Mouse (Mus musculus) limb, embryonic 14.5 days (tissue): ENCODE data around the gene Prlr. TPM values are rescaled to one million over a fixed set of nuclear protein-coding genes. Genes with fewer than 3 reads are reported as not detected.

ENCODE experiments used
- ATAC-seq: fragments of 200-750 bp; cut with Nextera tagmentation; 2 replicates; pipeline ENCODE4 v1.8.0; 2017; ENCODE audit warnings: low read depth, moderate number of reproducible peaks, moderate TSS enrichment; ENCODE audit not compliant: low FRiP score
- DNase-seq: peaks from one replicate; pipeline ENCODE4 v3.0.0-alpha.2; 2015; ENCODE audit warnings: low spot score
- H3K27ac ChIP-seq: fragments of 300-500 bp; sonication (generic); replicated peaks from 2 replicates; pipeline ENCODE4 v1.5.1; 2014; ENCODE audit warnings: low read depth, mild to moderate bottlenecking, low read length, moderate library complexity, mixed read lengths
- H3K27me3 ChIP-seq: fragments of 300-500 bp; sonication (generic); 2 replicates; pipeline ENCODE4 v1.6.1; 2014; ENCODE audit warnings: low read length, mixed read lengths; ENCODE audit not compliant: control insufficient read depth, insufficient read depth
- H3K36me3 ChIP-seq: fragments of 300-500 bp; sonication (generic); 2 replicates; pipeline ENCODE4 v1.6.1; 2014; ENCODE audit warnings: mild to moderate bottlenecking, low read length, moderate library complexity, mixed read lengths; ENCODE audit not compliant: control insufficient read depth, insufficient read depth
- H3K4me1 ChIP-seq: fragments of 300-500 bp; sonication (generic); 2 replicates; pipeline ENCODE4 v1.6.1; 2014; ENCODE audit warnings: antibody characterized with exemption, low read length, mixed read lengths; ENCODE audit not compliant: control insufficient read depth, insufficient read depth
- H3K4me2 ChIP-seq: fragments of 300-500 bp; sonication (generic); replicated peaks from 2 replicates; pipeline ENCODE4 v1.6.1; 2014; ENCODE audit warnings: low read depth, mild to moderate bottlenecking, low read length, moderate library complexity; ENCODE audit not compliant: severe bottlenecking
- H3K4me3 ChIP-seq: fragments of 300-500 bp; sonication (generic); replicated peaks from 2 replicates; pipeline ENCODE4 v1.5.1; 2014; ENCODE audit warnings: low read length
- H3K9ac ChIP-seq: fragments of 300-500 bp; sonication (generic); 2 replicates; pipeline ENCODE4 v1.6.1; 2014; ENCODE audit warnings: mild to moderate bottlenecking, low read depth, low read length, moderate library complexity; ENCODE audit not compliant: severe bottlenecking
- H3K9me3 ChIP-seq: fragments of 300-500 bp; sonication (generic); 2 replicates; pipeline ENCODE4 v1.6.1; 2016; ENCODE audit warnings: low read length; ENCODE audit not compliant: control insufficient read depth
- POLR2A ChIP-seq: fragments of 200-500 bp; IDR thresholded peaks from 2 replicates; pipeline ENCODE4 v1.8.0; 2012; ENCODE audit warnings: inconsistent platforms, mild to moderate bottlenecking, moderate library complexity, borderline replicate concordance; ENCODE audit not compliant: insufficient read depth, insufficient read length; ENCODE audit errors: extremely low read depth
- WGBS: fragments of 180-500 bp; shearing (Covaris S2); extraction: QIAGEN DNeasy Blood & Tissue Kit; methylation state at CpG from one replicate; pipeline ENCODE4 v1.1.7; 2014; 5-methylcytosine and 5-hydroxymethylcytosine counted together
- polyA plus RNA-seq, 2 experiments: library from polyadenylated mRNA; depleted of rRNA in 1 of 2; stranded (reverse) in 1 of 2; unstranded in 1 of 2; fragments of >200 nt; fragmentation: Nextera tagmentation in 1 of 2; extraction: Ambion mirVana in 1 of 2; gene quantifications; 2 replicates each; pipeline versions ENCODE4 v1.2.1 to v1.2.3; 2012 to 2014

Prlr gene
- polyA plus RNA-seq, 2 experiments, result 0.31 to 2.0 TPM

- H3K27ac ChIP-seq, result no peak overlapping the region
- TF ChIP-seq POLR2A, result no peak
- ATAC-seq (no peak), DNase-seq (no peak)
- no peaks in the 10 kb centered on the region for H3K4me1 ChIP-seq
- 75% methylated on average over 6 of the region's 6 CpGs for WGBS
- no peak overlapping the region for H3K4me3 ChIP-seq
- H3K4me2 ChIP-seq, result no peak overlapping the region
- no peaks in the 10 kb centered on the region for H3K27me3 ChIP-seq
- no peaks in the 10 kb centered on the region for H3K9me3 ChIP-seq
- no peaks in the 10 kb centered on the region for H3K36me3 ChIP-seq
- no peak overlapping the region for H3K9ac ChIP-seq
Measured at GRCm38 (mm10) chr15:10213213-10213612, 36.2 kb downstream of the Prlr start.

- DNase-seq (no peak), ATAC-seq (no peak)
- Histone ChIP-seq H3K27me3 (no peaks in the 10 kb centered on the region), H3K9ac (no peak overlapping the region), H3K4me1 (no peaks in the 10 kb centered on the region), H3K27ac (no peak overlapping the region), H3K9me3 (no peaks in the 10 kb centered on the region), H3K4me3 (no peak overlapping the region), H3K4me2 (no peak overlapping the region), H3K36me3 (no peaks in the 10 kb centered on the region)
- WGBS, result 78% methylated on average over 3 of the region's 3 CpGs
- no peak for TF ChIP-seq POLR2A
Measured at GRCm38 (mm10) chr15:10213710-10214109, 36.7 kb downstream of the Prlr start.

GRCm38 (mm10) chr15:10215719-10216118, 38.7 kb downstream of the Prlr start:
- Histone ChIP-seq H3K4me3 (no peak overlapping the region), H3K4me1 (no peaks in the 10 kb centered on the region), H3K27me3 (no peaks in the 10 kb centered on the region), H3K27ac (no peak overlapping the region), H3K36me3 (no peaks in the 10 kb centered on the region), H3K9ac (no peak overlapping the region), H3K4me2 (no peak overlapping the region), H3K9me3 (no peaks in the 10 kb centered on the region)
- 85% methylated on average over 8 of the region's 8 CpGs for WGBS
- TF ChIP-seq POLR2A, result no peak
- ATAC-seq (no peak), DNase-seq (no peak)

GRCm38 (mm10) chr15:10216189-10216588, 39.2 kb downstream of the Prlr start:
- no peak for TF ChIP-seq POLR2A
- no peaks in the 10 kb centered on the region for H3K4me1 ChIP-seq
- no peaks in the 10 kb centered on the region for H3K9me3 ChIP-seq
- ATAC-seq (no peak), DNase-seq (no peak)
- no peaks in the 10 kb centered on the region for H3K36me3 ChIP-seq
- H3K9ac ChIP-seq, result no peak overlapping the region
- WGBS, result 91% methylated on average over 4 of the region's 4 CpGs
- no peak overlapping the region for H3K4me3 ChIP-seq
- H3K4me2 ChIP-seq, result no peak overlapping the region
- H3K27ac ChIP-seq, result no peak overlapping the region
- no peaks in the 10 kb centered on the region for H3K27me3 ChIP-seq

- Histone ChIP-seq H3K27ac (no peak overlapping the region), H3K4me1 (no peaks in the 10 kb centered on the region), H3K4me2 (no peak overlapping the region), H3K36me3 (no peaks in the 10 kb centered on the region), H3K9ac (no peak overlapping the region), H3K27me3 (no peaks in the 10 kb centered on the region), H3K4me3 (no peak overlapping the region), H3K9me3 (no peaks in the 10 kb centered on the region)
- no peak for TF ChIP-seq POLR2A
- WGBS, result 79% methylated on average over 4 of the region's 4 CpGs
- ATAC-seq (no peak), DNase-seq (no peak)
Measured at GRCm38 (mm10) chr15:10223614-10224155, 46.6 kb downstream of the Prlr start.

- Histone ChIP-seq H3K9me3 (no peaks in the 10 kb centered on the region), H3K4me3 (no peak overlapping the region), H3K36me3 (no peaks in the 10 kb centered on the region), H3K4me2 (no peak overlapping the region), H3K27ac (no peak overlapping the region), H3K9ac (no peak overlapping the region), H3K4me1 (no peaks in the 10 kb centered on the region), H3K27me3 (no peaks in the 10 kb centered on the region)
- 87% methylated on average over 4 of the region's 4 CpGs for WGBS
- TF ChIP-seq POLR2A, result no peak
- DNase-seq (no peak), ATAC-seq (no peak)
Measured at GRCm38 (mm10) chr15:10225701-10226100, 48.7 kb downstream of the Prlr start.
